Mouse (Mus musculus): Measurements from ENCODE around the gene Sh3rf3. TPM values are rescaled to one million over a fixed set of nuclear protein-coding genes. Genes with fewer than 3 reads are reported as not detected.

The Sh3rf3 gene
- polyA plus RNA-seq, 2 experiments: not detected

DNA sequence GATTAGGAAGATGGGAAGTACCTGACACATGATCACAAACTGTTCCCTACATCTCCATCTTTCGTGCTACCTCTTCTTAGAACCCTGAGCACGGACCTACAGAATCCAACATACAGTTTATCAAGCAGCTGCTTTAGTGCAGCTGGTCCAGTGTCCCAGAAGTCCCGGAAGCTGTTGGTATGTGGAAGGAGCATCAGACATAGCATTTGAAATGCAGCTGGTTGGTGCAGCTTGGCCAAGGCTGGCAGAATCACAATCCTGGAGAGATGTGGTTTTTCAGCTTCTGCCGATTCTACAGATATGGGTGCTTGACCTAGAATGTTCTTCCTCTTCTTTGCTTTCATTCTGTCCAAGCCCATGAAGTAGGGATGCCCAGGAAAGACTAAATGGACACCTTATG lies 64.7 kb downstream of the Sh3rf3 start:
- no peaks in the 10 kb centered on the region for H3K27me3 ChIP-seq (ENCODE audit: control insufficient read depth, insufficient read depth, low read length)
- no peak overlapping the region for H3K4me3 ChIP-seq (ENCODE audit: insufficient read depth in 1 of 2, low read depth in 2 of 2, low read length in 2 of 2)
- DNase-seq (ENCODE audit: low read depth in 3 of 3, low spot score in 3 of 3) (no peak), ATAC-seq (ENCODE audit: insufficient read depth) (no peak)
- no peaks in the 10 kb centered on the region for H3K36me3 ChIP-seq (replicated peaks; ENCODE audit: control insufficient read depth, insufficient read depth, low read depth)
- no peak overlapping the region for H3K4me2 ChIP-seq (ENCODE audit: low read depth)
- TF ChIP-seq CTCF (IDR thresholded peaks at IDR 0.05; ENCODE audit: low read depth) (no peak), EP300 (IDR thresholded peaks at IDR 0.05; ENCODE audit: low read depth) (no peak)
- no peak overlapping the region for H3K9ac ChIP-seq (replicated peaks)
- no peak overlapping the region for H3K27ac ChIP-seq
- WGBS (ENCODE audit: insufficient replicate concordance): 57% methylated on average over 4 of the region's 4 CpGs
- H3K9me3 ChIP-seq (ENCODE audit: control insufficient read depth, low read length): no peaks in the 10 kb centered on the region
- H3K4me1 ChIP-seq (replicated peaks; ENCODE audit: control insufficient read depth in 2 of 2, insufficient read depth in 2 of 2, low read length in 1 of 2): no peaks in the 10 kb centered on the region

DNA sequence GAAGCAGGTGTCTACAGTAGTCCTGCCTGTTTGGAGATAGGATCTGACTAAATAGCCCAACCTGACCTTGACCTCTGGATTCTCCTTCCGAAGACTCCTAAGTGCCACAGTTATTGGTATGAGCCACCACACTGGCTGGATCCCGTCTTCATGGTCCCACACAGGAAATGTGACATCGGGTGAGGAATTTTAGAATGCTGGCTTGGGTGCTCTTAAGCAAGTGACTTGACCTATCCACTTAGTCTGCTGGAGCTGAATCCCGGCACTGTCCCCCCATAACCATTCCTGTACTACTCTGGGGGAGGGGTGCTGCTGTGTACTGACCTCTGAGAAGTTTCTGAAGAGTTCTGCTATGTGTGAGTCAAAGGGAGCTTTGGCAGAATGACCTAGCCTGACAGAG lies 65.5 kb downstream of the Sh3rf3 start:
- H3K27ac ChIP-seq: no peak overlapping the region
- H3K36me3 ChIP-seq (replicated peaks; ENCODE audit: control insufficient read depth, insufficient read depth, low read depth): no peaks in the 10 kb centered on the region
- ATAC-seq (ENCODE audit: insufficient read depth) (no peak), DNase-seq (ENCODE audit: low read depth in 3 of 3, low spot score in 3 of 3) (no peak)
- TF ChIP-seq EP300 (IDR thresholded peaks at IDR 0.05; ENCODE audit: low read depth) (no peak), CTCF (IDR thresholded peaks at IDR 0.05; ENCODE audit: low read depth) (no peak)
- H3K4me2 ChIP-seq (ENCODE audit: low read depth): no peak overlapping the region
- H3K4me3 ChIP-seq (ENCODE audit: insufficient read depth in 1 of 2, low read depth in 2 of 2, low read length in 2 of 2): no peak overlapping the region
- H3K9me3 ChIP-seq (ENCODE audit: control insufficient read depth, low read length): no peaks in the 10 kb centered on the region
- H3K27me3 ChIP-seq (ENCODE audit: control insufficient read depth, insufficient read depth, low read length): no peaks in the 10 kb centered on the region
- no peaks in the 10 kb centered on the region for H3K4me1 ChIP-seq (replicated peaks; ENCODE audit: control insufficient read depth in 2 of 2, insufficient read depth in 2 of 2, low read length in 1 of 2)
- H3K9ac ChIP-seq (replicated peaks): no peak overlapping the region
- 57% methylated on average over 4 of the region's 4 CpGs for WGBS (ENCODE audit: insufficient replicate concordance)

DNA sequence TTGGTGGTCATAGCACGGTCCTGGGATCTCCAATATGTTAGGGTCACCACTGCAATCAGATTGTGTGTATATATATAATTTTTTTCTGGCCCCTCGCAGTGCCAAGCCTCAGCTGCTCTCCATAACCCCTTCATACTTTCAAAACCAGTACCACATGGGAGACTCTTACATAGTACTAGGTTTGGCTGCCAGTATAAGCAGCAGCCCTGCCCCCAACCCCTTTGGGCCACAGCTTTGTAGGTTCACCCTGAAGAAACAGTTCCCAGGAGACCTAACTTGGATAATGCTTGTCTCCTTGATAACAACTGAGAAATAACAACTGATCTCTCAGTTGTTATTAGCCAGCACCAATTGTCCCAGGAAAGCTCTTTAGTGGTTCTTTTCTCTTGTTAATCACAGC lies 69.6 kb downstream of the Sh3rf3 start:
- Histone ChIP-seq H3K9ac (replicated peaks) (no peak overlapping the region), H3K4me3 (ENCODE audit: insufficient read depth in 1 of 2, low read depth in 2 of 2, low read length in 2 of 2) (no peak overlapping the region), H3K36me3 (replicated peaks; ENCODE audit: control insufficient read depth, insufficient read depth, low read depth) (no peaks in the 10 kb centered on the region), H3K9me3 (ENCODE audit: control insufficient read depth, low read length) (no peaks in the 10 kb centered on the region), H3K27me3 (ENCODE audit: control insufficient read depth, insufficient read depth, low read length) (no peaks in the 10 kb centered on the region), H3K4me2 (ENCODE audit: low read depth) (no peak overlapping the region), H3K27ac (no peak overlapping the region), H3K4me1 (replicated peaks; ENCODE audit: control insufficient read depth in 2 of 2, insufficient read depth in 2 of 2, low read length in 1 of 2) (no peaks in the 10 kb centered on the region)
- ATAC-seq (ENCODE audit: insufficient read depth) (no peak), DNase-seq (ENCODE audit: low read depth in 3 of 3, low spot score in 3 of 3) (no peak)
- WGBS (ENCODE audit: insufficient replicate concordance): 62% methylated on average over 2 of the region's 2 CpGs
- TF ChIP-seq CTCF (IDR thresholded peaks at IDR 0.05; ENCODE audit: low read depth) (no peak), EP300 (IDR thresholded peaks at IDR 0.05; ENCODE audit: low read depth) (no peak)

DNA sequence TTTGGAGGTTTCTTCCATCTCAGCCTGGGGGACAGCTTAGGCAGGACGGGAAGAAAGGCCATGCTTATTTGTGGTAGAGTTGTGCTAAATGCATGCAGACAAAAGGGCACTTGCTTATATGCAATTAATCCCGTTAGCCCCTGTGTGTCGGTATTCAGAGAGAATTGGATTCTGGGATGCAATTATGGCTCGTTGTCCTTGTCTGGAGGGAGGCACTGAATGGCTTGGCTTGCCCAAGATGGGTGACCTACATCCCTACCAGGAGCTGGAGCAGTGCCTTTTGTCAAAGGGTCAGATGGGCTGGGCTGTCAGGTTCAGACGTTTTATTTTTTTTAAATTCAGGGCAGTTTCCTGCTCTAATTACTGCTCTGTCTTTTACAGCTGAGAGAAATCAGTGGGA lies 72.2 kb downstream of the Sh3rf3 start:
- Histone ChIP-seq H3K4me1 (replicated peaks; ENCODE audit: control insufficient read depth in 2 of 2, insufficient read depth in 2 of 2, low read length in 1 of 2) (no peaks in the 10 kb centered on the region), H3K4me2 (ENCODE audit: low read depth) (no peak overlapping the region), H3K36me3 (replicated peaks; ENCODE audit: control insufficient read depth, insufficient read depth, low read depth) (no peaks in the 10 kb centered on the region), H3K9ac (replicated peaks) (no peak overlapping the region), H3K4me3 (ENCODE audit: insufficient read depth in 1 of 2, low read depth in 2 of 2, low read length in 2 of 2) (no peak overlapping the region), H3K27me3 (ENCODE audit: control insufficient read depth, insufficient read depth, low read length) (no peaks in the 10 kb centered on the region), H3K9me3 (ENCODE audit: control insufficient read depth, low read length) (no peaks in the 10 kb centered on the region), H3K27ac (no peak overlapping the region)
- ATAC-seq (ENCODE audit: insufficient read depth) (no peak), DNase-seq (ENCODE audit: low read depth in 3 of 3, low spot score in 3 of 3) (no peak)
- WGBS (ENCODE audit: insufficient replicate concordance): 41% methylated on average over 5 of the region's 5 CpGs
- no peak for TF ChIP-seq EP300 (IDR thresholded peaks at IDR 0.05; ENCODE audit: low read depth)
- TF ChIP-seq CTCF (IDR thresholded peaks at IDR 0.05; ENCODE audit: low read depth): no peak

GRCm38 (mm10) chr10:58885816-58886215 lies 72.7 kb downstream of the Sh3rf3 start:
- Histone ChIP-seq H3K36me3 (replicated peaks; ENCODE audit: control insufficient read depth, insufficient read depth, low read depth) (no peaks in the 10 kb centered on the region), H3K4me1 (replicated peaks; ENCODE audit: control insufficient read depth in 2 of 2, insufficient read depth in 2 of 2, low read length in 1 of 2) (no peaks in the 10 kb centered on the region), H3K4me2 (ENCODE audit: low read depth) (no peak overlapping the region), H3K9me3 (ENCODE audit: control insufficient read depth, low read length) (no peaks in the 10 kb centered on the region), H3K9ac (replicated peaks) (no peak overlapping the region), H3K4me3 (ENCODE audit: insufficient read depth in 1 of 2, low read depth in 2 of 2, low read length in 2 of 2) (no peak overlapping the region), H3K27me3 (ENCODE audit: control insufficient read depth, insufficient read depth, low read length) (no peaks in the 10 kb centered on the region), H3K27ac (no peak overlapping the region)
- no peak for ATAC-seq (ENCODE audit: insufficient read depth)
- DNase-seq (ENCODE audit: low read depth in 3 of 3, low spot score in 3 of 3): no peak
- WGBS (ENCODE audit: insufficient replicate concordance): 72% methylated on average over 2 of the region's 2 CpGs
- TF ChIP-seq EP300 (IDR thresholded peaks at IDR 0.05; ENCODE audit: low read depth): no peak
- TF ChIP-seq CTCF (IDR thresholded peaks at IDR 0.05; ENCODE audit: low read depth): no peak

All from liver, embryonic 14.5 days (tissue).